Mouse (Mus musculus) CH12.LX (cell line): ENCODE measurements around the gene Pyroxd2.

Source experiments
- CHD2 ChIP-seq: IDR thresholded peaks from 2 replicates; pipeline ENCODE4 v1.6.1; 2011; ENCODE audit warnings: low read length, improper control_type of control experiment
- CTCF ChIP-seq, 2 experiments: IDR thresholded peaks in 1 of 2; conservative IDR thresholded peaks in 1 of 2; 2 replicates each; pipeline ENCODE4 v1.5.1; 2011 to 2012; ENCODE audit warnings: low read depth in 2 of 2, low read length in 2 of 2, improper control_type of control experiment in 1 of 2, inconsistent platforms in 1 of 2, mild to moderate bottlenecking in 1 of 2, moderate library complexity in 1 of 2
- JUND ChIP-seq: conservative IDR thresholded peaks from 2 replicates; pipeline ENCODE4 v1.6.1; 2011; ENCODE audit warnings: low read depth, low read length, improper control_type of control experiment
- MAFK ChIP-seq: IDR thresholded peaks from 2 replicates; pipeline ENCODE4 v1.6.1; 2011; ENCODE audit warnings: low read length, improper control_type of control experiment; ENCODE audit not compliant: insufficient replicate concordance
- MAZ ChIP-seq: IDR thresholded peaks from 2 replicates; pipeline ENCODE4 v1.6.1; 2012; ENCODE audit warnings: low read depth, mild to moderate bottlenecking, inconsistent platforms, low read length, improper control_type of control experiment, moderate library complexity
- MEF2A ChIP-seq: IDR thresholded peaks from 2 replicates; pipeline ENCODE4 v1.6.1; 2014; ENCODE audit warnings: low read depth, mild to moderate bottlenecking, inconsistent platforms, low read length, improper control_type of control experiment, borderline replicate concordance
- MXI1 ChIP-seq: IDR thresholded peaks from 2 replicates; pipeline ENCODE4 v1.6.1; 2011; ENCODE audit warnings: mild to moderate bottlenecking, low read depth, low read length, improper control_type of control experiment
- POLR2A ChIP-seq: IDR thresholded peaks from 2 replicates; pipeline ENCODE4 v1.6.1; 2011; ENCODE audit warnings: low read depth, mild to moderate bottlenecking, improper control_type of control experiment, low read length
- SIN3A ChIP-seq: IDR thresholded peaks from 2 replicates; pipeline ENCODE4 v1.6.1; 2012; ENCODE audit warnings: low read length, improper control_type of control experiment, inconsistent platforms
- ZMIZ1 ChIP-seq: IDR thresholded peaks from 2 replicates; pipeline ENCODE4 v1.6.1; 2012; ENCODE audit warnings: low read depth, mild to moderate bottlenecking, inconsistent platforms, low read length, improper control_type of control experiment
- ZNF384 ChIP-seq: IDR thresholded peaks from 2 replicates; pipeline ENCODE4 v1.6.1; 2012; ENCODE audit warnings: low read depth, low read length, improper control_type of control experiment, inconsistent platforms

- TF ChIP-seq MEF2A = no peak
- TF ChIP-seq CTCF (conservative IDR thresholded peaks at IDR 0.05 in 1 of 2, IDR thresholded peaks at IDR 0.05 in 1 of 2; ENCODE audit: low read depth in 2 of 2, low read length in 2 of 2) = no peak
- no peak for TF ChIP-seq CHD2
- TF ChIP-seq MAFK = no peak
- no peak for TF ChIP-seq POLR2A
- no peak for TF ChIP-seq SIN3A
- no peak for TF ChIP-seq ZNF384
- TF ChIP-seq MAZ = no peak
- TF ChIP-seq ZMIZ1 = no peak
- no peak for TF ChIP-seq MXI1
- no peak for TF ChIP-seq JUND
Observed at GRCm38 (mm10) chr19:42788311-42788710, 35.7 kb upstream of the Pyroxd2 start.
